Mouse (Mus musculus) 3134 (cell line): ENCODE measurements at regions not wholly inside any gene's neighbourhood (a gene's known extent, or its start where the extent isn't known, plus 50 kb on each side); places are given as distances from the start of the nearest gene placed in this dataset.

ENCODE experiments used
- DNase-seq: peaks from one replicate; pipeline ENCODE4 v3.0.0-alpha.2; 2011; ENCODE audit warnings: low spot score; ENCODE audit not compliant: insufficient read length; ENCODE audit errors: extremely low read depth

DNA sequence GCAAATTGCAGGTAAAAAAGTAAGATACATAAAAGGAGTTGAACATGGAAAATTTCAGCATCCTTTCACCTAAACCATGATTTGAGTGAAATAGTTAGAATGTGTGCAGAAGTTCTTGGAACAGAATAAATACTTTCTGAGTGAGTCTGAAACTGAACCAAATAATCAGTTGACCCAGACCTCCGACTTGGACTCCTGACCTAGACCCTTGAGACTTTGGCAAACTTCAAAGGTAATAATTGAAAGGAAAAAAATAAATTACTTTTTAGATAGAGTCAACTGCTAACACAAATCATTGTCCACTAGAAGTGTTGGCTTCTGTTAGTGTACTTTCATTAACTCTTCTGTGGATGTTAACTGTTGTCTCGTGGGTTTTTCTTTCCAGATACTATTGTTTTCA, 460.6 kb upstream of the Htr2a start:
- DNase-seq: no peak

DNA sequence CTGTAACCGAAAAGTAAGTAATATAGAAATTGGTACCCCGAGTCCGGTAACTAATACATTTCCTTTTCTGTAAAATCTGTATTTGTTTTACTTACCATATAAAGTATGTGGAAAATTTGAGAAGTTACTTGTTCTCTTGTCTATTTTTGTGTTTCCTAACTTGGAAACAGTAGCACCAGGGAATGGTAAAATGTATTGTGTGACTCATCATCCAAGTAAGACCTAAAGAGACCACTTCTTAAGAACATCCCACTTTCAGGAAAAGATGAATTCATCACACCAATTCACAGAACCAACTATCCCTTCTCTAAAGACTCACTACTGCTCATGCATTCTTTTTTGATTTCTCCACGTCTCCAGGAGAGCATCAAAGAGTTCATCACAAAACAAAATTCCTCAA, 457.6 kb upstream of the Htr2a start:
- no peak for DNase-seq

DNA sequence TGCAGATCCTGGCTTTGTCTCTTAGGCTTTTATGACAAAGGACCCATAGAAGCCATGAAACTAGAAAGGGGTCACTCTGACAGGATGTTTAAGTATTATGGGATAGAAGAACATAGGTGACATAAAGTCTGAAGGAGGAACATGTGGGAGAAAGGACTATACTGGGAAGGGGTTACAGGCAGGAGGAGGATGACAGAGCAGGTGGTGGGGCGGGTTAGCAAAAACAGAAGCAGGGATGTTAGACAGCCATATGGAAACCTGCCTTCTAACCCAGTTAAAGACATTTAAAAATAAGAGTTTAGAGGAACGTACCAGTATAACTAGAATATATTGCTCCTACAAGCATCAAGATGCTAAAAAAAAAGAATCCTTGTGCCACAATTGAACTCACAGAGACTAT, 438.9 kb upstream of the Htr2a start:
- no peak for DNase-seq

DNA sequence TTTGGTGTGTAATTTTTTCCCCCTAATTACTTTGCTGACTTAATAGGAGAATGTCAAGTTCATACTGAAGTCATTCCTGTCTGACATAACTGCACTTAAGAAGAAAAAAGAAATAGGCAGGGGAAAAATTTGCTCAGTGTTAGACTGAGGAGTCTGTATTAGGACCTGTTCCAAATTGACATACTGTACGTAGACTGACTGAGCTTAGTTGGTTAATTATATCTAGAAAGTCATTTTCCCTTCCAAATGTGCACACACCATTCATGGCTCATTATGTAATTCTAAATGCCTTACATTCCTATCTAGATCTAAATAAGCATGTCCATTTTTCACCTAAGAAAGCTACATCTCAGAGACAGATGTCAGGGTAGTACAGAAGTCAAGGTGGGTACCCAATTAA, 435.6 kb upstream of the Htr2a start:
- DNase-seq: no peak

DNA sequence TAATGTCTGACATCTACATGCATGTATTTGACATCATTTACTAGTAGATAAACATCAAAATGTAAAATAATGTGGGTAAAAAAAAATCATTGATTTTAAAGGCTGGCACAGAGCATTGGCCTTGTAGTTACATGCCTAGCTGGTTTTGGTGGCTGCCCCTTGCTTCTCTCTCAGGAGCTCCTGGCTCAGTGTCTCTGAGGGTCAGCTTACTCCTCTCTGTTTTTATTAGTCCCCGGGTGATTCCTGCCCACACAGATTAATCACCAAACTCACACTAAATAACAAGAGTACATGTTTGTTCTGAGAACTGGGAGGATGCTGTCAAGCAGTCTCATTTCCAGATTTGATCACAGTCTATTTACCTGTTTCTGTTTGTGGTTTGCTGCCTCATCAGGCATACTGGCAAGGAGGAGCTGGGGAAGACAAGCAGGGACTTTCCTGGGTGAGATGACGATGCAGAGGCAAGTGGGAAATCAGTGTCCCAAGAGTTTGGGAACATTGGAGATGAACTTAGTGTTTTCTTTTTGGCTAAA, 422.7 kb upstream of the Htr2a start:
- DNase-seq: no peak

DNA sequence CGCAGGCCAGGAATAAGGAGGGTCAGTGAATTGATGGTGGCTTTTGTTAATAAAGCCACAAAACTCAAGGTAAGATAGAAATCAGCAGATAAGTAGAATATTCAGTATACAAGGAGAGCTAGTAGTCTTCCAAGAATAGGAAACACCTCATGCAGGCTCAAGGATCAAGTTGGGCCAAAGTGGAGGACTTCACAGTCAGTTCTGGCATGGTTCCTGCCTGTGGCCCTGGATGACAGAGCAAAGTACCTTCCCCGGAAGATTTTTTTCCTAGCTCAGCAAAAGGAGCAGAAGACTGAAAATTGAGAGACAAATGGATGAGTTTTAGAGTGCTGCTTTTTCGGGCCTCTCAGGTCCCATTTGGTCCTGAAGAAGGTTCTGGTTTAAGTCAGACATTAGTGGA, 420.9 kb upstream of the Htr2a start:
- DNase-seq: no peak

DNA sequence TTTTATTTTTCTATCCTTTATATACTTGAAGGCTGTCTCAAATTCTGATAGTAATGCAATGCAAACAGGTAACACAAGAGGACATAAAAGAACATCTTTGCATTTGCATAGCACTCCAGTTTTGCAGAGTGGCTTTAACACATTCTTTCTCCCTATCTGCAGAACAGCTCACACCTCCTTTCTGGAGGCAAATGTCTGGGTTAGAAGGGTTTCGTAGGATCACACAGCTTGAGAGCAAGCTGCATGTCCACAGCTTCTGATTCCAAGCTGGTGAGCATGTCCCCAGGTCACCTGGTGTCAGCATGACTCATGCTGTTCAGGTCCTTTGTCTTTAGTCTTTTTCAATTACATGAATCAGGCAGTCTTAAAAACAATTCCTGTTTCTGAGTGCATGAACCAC, 418.5 kb upstream of the Htr2a start:
- no peak for DNase-seq

DNA sequence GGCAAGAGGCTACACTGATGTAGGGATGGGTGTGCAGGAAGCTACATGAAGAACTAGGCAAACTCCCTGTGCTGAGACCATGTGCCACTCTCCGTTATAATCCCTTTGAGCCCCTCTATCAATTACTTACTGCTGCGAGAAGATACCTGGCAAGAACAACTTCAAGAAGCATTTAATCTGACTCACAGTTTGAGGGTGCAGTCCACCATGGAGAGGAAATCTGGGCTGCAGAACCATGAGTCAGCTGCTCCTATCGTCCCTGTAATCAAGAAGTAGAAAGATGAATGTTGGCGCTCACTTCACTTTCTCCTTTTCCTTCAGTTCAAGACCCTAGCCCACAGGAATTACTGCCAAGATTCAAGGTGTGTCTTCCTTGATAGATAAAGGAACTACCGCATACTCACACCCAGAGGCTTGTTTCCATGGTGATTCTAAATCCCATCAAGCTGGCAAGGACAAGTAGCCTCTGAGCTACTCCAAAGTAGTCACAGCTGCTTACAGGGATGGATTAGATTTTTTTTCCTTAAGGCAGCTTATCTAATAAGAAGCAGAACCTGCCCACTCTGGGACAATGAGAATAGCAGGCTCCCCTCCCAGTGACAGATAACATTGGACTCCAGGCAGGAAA, 411.0 kb upstream of the Htr2a start:
- DNase-seq: no peak

DNA sequence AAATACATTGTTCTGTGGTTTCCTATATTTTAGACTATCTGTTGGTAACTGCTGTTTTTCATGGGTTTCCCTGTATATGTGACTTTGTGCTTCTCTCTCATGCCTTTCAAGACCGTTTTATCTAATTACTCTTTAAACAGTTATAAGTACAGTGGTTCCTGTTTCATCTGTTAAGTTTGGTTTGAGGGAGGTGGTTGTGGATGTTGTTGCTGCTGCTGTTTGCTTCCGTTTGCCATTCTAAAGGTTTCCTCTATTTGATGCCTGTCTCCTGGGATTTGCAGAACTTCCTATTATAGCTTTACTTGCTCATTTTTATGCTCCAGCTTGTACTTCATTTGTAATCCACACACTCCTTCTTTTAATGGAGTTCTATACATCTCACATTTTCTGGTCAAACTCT, 400.4 kb upstream of the Htr2a start:
- no peak for DNase-seq

DNA sequence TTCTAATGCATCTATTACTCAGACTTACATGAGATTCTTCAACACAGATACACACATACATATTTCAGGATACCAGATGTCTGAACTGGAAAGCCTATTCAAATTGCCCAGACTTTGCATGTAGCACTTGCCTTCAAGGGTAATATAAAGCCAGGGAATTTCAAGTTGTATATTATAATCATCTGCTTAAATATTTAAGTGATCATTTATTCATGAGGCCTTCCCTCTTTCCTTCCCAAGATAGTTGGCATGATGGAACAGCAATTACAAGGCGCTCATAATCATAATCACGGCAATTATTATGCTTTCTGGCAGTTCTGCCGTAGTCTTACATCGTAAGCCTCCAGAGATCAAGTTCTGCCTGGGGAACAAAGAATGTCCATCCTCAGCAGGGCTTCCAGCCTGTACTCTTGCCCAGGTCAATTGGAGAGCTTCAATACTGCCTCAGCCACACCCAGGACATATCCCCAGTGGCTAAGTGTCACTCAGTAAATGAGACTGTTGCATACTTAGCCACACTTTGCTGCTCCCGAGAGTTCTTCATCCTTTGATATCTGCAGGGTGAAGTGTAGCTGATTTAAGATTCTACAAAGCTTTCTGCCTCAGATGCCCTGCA, 391.3 kb upstream of the Htr2a start:
- no peak for DNase-seq

DNA sequence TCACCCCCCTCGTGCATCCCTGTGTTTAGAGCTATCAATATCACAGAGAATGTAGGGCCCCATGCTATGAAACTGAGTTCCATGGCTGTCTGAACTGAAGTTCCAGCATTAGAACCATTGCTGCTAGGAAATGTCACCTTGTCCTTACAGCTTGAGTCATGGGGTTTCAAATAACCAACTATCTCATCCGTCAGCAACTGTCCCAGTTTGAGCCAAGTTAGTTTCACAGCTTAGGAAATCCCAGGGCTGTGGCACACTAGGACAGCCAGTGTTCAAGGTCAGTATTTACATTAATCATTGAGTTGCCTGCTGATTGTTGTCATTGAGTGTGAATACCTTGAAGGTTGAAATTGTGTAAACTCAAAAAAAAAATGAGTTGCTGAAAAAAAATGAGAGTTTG, 390.6 kb upstream of the Htr2a start:
- DNase-seq: no peak

DNA sequence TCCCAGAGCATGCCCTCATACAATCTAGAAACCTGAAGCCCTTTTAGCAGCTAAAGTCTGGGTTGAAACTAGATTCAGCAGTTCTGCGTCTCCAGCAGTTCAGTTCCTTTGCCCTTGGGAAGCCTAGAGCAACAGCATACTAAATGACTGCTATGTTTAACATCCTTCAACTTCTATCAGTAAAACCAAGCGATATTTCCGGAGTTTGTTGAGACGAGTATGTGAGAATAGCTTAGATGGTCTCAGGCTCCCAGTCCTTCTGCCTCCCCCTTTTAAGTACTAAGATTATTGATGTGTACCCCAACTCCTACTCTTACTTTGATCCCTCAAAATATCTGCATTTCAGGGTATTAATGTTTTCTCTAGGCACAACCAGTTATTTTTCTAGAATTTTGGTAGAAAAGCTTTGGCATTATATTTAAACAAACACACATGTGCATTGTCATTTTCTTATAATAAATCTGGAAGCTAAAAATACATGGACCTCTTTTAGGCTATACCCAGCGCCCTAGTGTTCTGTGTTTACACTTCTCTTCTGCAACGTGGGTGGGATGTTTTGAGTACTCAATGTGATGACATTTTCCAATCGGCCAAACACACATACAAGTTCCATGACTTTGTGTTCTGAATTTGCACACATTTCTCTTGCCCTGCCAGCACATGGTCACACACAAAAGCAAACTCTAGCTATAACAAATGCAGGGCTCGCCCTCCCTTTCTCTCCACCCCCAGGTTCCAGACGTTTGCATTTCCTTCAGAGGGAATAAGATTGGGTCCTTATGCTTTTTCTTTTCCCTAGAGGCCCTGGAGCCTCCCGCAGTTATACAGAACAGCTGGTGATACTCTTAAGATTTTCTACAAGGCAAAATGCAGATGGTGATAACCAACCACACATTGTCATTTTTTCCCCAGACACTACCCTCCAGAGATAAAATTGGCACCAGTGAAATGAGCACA, 388.2 kb upstream of the Htr2a start:
- no peak for DNase-seq

DNA sequence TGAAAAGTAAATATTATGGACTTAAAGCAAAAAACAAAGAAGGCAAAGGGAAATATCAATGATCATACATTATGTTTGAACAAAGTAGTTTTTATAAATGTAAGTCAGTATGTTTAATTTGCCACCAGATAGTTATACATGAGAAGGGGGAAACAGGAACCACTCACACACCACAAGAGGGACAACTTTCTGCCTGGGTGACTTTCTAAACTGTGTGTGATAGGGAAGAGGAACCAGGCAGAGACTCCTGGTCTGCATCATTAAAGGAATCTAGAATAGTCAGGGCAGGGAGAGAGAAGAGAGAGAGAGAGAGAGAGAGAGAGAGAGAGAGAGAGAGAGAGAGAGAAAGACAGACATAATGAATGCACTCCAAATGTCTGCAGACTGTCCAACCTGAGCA, 385.6 kb upstream of the Htr2a start:
- DNase-seq: no peak

DNA sequence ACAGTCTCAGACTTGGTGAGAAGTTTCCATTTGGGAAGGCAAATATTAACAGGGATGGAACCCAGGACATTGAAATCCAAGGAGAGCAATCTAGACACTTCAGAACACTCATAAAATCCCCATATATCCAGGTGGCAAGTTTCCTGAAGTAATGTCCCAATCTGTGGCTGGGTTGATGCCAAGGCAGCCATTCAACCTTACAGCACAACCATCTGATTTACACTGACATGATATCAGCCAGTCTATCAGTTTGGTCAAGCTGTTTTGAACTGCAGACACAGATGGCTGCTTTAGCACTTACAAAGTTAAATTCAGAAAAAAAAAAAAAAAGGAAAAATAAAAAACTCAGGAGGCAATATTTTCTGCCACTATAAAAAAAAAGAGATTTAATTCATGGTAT, 381.2 kb upstream of the Htr2a start:
- no peak for DNase-seq

DNA sequence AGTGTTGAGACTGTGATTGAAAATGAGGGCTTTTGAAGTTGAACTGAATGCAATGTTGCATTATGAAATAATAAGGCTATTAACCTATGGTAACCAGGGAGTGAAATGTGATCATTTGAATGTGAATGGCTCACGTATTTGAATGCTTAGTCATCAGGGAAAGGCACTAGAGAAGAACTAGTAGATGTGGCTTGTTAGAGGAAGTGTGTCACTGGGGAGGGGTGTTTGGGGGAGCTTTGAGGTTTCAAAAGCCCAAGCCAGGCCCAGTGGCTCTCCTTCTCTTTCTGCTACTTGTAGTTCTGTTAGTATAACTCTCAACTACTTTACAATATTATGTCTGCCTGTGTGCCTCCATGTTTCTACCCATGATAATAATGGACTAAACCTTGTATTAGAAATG, 373.6 kb upstream of the Htr2a start:
- DNase-seq: peak; percentile 22

DNA sequence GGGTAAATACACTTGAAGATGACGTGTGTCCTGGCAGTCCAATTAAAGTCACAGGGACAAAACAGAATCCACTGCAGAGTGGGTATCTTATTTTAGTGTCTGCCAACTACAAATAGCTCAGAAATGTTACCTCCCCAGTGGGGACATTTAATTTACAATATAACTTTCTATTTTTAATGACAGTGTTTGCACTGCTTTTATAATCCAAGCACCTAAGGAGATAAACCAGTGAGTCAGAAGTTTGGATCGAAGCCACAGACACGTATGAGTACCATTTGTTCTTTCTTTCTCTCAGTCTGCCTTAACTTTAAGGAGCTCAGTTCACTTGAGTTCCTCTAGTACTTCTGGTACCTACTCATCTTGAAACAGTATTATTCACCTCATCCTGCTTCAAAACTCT, 346.1 kb upstream of the Htr2a start:
- DNase-seq: no peak

DNA sequence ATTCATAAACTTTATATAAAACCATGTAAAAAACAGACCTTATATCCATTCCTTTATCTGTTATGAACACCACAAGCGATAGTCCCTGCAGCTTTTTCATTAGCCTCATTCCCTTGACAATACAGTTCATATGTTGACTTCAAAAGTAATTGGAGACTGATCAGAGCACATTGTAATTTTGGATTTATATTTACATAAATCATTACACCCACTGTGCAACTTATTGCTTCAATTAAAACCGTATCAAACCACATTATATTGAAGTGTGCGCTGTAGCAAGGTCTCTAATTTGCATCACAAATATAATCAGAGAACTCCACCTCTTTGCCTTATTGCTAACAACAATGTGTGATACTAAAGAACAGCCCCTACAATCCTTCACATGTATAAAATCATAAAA, 336.2 kb upstream of the Htr2a start:
- DNase-seq: no peak

DNA sequence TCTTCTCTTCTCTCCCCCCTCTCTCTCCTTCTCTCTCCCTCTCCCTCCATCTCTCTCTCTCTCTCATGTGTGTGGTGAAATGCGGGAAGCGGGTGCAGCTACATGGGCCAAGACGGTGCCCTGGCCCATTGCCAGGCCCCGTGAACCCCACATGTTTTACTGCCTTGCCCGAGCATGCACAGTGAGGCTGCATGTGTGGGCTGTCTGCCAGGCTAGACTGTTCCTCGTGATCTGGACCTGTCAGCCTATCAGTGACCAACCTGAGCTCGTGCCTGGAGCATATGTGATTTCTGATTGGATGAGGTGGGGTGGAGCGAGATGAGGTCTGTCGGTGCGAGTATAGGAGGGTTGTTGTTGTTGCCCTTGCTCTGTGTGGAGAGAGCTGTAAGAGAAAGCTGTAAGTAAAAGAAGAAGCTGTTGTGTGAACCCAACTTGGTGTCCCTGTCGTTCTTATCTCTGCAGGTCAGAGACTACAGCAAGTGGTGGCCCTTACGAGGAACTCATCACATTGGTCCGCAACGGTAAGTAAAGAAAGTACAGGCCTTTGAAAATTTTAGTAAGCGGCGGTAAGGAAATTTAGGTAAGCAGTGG, 333.8 kb upstream of the Htr2a start:
- DNase-seq: no peak

DNA sequence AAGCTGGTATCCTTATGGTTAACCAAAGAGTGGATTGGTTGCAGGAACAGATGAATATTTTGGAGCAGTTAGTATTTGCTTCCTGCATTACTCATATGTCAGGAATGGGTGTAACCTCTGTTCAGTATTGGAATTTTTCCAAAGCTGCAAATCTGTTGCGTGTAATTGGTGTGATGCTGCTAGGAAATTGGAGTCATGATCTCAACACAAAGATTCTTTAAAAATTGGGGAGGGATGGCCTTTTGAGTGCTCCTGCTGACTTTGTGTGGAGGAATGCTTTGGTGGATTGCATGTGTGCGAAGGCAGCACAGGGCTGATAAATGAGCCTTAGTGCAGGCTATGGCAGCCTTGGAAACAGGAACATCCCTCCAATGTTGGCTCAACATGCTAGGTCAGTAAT, 331.2 kb upstream of the Htr2a start:
- DNase-seq: peak; percentile 55

DNA sequence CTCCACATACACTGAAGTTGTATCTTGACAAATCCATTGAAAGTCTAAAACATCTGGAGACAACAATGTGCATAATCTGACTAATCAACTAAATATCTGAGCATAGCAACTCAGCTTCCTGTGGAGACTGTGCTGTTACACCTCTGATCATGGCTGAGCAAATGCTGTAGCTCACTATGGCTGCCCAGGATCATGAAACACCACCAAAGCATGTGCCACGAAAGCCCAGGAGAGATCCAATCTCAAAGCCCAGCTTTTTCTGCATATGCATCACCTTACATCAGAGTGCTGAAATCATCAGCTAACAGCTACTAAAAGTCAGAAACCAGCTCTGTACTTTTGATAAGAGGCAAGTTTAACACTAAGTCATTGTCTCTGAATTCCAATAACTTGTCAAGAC, 313.3 kb upstream of the Htr2a start:
- DNase-seq: no peak

DNA sequence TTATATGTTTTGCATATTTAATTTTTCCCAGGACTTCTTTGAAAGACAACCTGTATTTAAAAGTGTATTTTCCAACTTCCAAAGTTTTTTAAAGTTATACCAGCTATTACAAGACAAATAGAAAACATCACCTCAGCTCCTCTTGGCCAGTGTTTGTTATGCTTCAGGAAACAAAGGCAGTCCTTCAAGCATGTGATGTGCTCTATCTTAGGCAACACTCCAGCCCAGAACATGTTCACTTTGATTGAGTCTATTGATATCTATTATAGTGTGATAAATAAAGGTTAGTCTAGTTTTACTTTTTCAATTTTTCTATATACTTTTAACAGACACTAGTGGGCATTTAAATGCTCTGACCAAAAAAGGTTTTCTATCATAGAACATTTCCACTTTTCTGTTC, 289.9 kb upstream of the Htr2a start:
- no peak for DNase-seq
